Mouse (Mus musculus) liver, embryonic 16.5 days (tissue): ENCODE data around the gene Shoc2. TPM values are rescaled to one million over a fixed set of nuclear protein-coding genes. Genes with fewer than 3 reads are reported as not detected.
A peak's percentile ranks its signal among the peaks of the same experiment; 100 is the strongest.
"Not testable (repeated sequence)": the region's sequence is repeated elsewhere in the genome, so short reads cannot be mapped to it uniquely, and the experiment has no call there.

Source experiments
- ATAC-seq: fragments of 200-750 bp; cut with Nextera tagmentation; 2 replicates; pipeline ENCODE4 v1.8.0; 2017; ENCODE audit warnings: low read depth, mild to moderate bottlenecking, moderate number of reproducible peaks, moderate library complexity
- H3K27ac ChIP-seq: fragments of 300-500 bp; sonication (generic); 2 replicates; pipeline ENCODE4 v1.5.1; 2014; ENCODE audit warnings: mild to moderate bottlenecking, low read length
- H3K27me3 ChIP-seq: fragments of 300-500 bp; sonication (generic); 2 replicates; pipeline ENCODE4 v1.6.1; 2014; ENCODE audit warnings: low read depth, low read length, mixed read lengths; ENCODE audit not compliant: control insufficient read depth, insufficient read depth
- H3K36me3 ChIP-seq: fragments of 300-500 bp; sonication (generic); 2 replicates; pipeline ENCODE4 v1.6.1; 2014; ENCODE audit warnings: mild to moderate bottlenecking; ENCODE audit not compliant: control insufficient read depth, insufficient read depth
- H3K4me1 ChIP-seq: fragments of 300-500 bp; sonication (generic); 2 replicates; pipeline ENCODE4 v1.6.1; 2014; ENCODE audit warnings: low read depth, low read length, mixed read lengths; ENCODE audit not compliant: control insufficient read depth
- H3K4me2 ChIP-seq: fragments of 300-500 bp; sonication (generic); 2 replicates; pipeline ENCODE4 v1.6.1; 2014; ENCODE audit warnings: low read depth, low read length, mixed read lengths
- H3K4me3 ChIP-seq: fragments of 300-500 bp; sonication (generic); 2 replicates; pipeline ENCODE4 v1.5.1; 2014; ENCODE audit warnings: low read depth, mild to moderate bottlenecking, low read length
- H3K9ac ChIP-seq: fragments of 300-500 bp; sonication (generic); 2 replicates; pipeline ENCODE4 v1.6.1; 2014; ENCODE audit warnings: low read depth, low read length
- H3K9me3 ChIP-seq: fragments of 300-500 bp; sonication (generic); replicated peaks from 2 replicates; pipeline ENCODE4 v1.6.1; 2016; ENCODE audit warnings: low read length; ENCODE audit not compliant: control insufficient read depth
- WGBS: fragments of 180-500 bp; shearing (Covaris S2); extraction: QIAGEN DNeasy Blood & Tissue Kit; methylation state at CpG from one replicate; pipeline ENCODE4 v1.1.7; 2014; ENCODE audit not compliant: insufficient replicate concordance; 5-methylcytosine and 5-hydroxymethylcytosine counted together
- polyA plus RNA-seq: library from polyadenylated mRNA; unstranded; fragments of >200 nt; fragmentation: Nextera tagmentation; extraction: Ambion mirVana; gene quantifications from 2 replicates; pipeline ENCODE4 v1.2.1, GENCODE M21; 2015

Shoc2 gene
- polyA plus RNA-seq, 1 experiment from 2014 or later, result 16.6 TPM

- H3K9ac ChIP-seq, result peak overlapping the region; percentile 89
- H3K4me2 ChIP-seq, result peak overlapping the region; percentile 77
- under 1% methylated on average over 43 of the region's 69 CpGs for WGBS
- no peaks in the 10 kb centered on the region for H3K27me3 ChIP-seq
- ATAC-seq, result no peak; the same call in 1 of the 2 replicates
- H3K4me1 ChIP-seq, result peaks cover 26% of the 10 kb centered on the region
- H3K4me3 ChIP-seq, result peak overlapping the region; percentile 76
- no peaks in the 10 kb centered on the region for H3K36me3 ChIP-seq
- peak overlapping the region; percentile 89 for H3K27ac ChIP-seq
- no peaks in the 10 kb centered on the region for H3K9me3 ChIP-seq
These were observed 1.3 kb downstream of the Shoc2 start for GRCm38 (mm10) chr19:53945171-53946042.

- H3K4me3 ChIP-seq, result no peak overlapping the region
- H3K27ac ChIP-seq, result no peak overlapping the region
- ATAC-seq, result peak; percentile 71; the same call in 1 of the 2 replicates
These were observed 13.4 kb downstream of the Shoc2 start for GRCm38 (mm10) chr19:53957513-53957912.

DNA sequence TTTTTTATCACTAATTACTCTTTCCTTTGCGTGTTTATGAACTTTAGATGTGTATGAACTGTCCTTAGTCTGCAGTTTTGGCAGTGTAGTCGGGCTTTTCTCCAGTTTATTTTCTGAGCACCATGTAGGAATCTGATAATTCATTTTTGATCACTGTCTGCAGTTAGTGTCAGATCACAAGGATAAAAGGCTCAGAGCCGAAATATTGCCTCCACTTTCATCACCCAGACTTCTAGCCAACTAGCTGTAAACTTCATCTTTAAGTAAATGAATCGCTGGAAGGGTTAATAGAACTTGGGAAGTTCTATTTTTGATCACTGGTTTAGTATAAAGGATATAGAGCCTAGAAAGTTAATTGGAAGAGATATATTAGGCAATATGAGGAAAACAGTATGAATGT, 18.4 kb downstream of the Shoc2 start:
- H3K27ac ChIP-seq, result no peak overlapping the region
- no peak overlapping the region for H3K9ac ChIP-seq
- peaks cover 6% of the 10 kb centered on the region for H3K4me1 ChIP-seq
- no peaks in the 10 kb centered on the region for H3K27me3 ChIP-seq
- H3K9me3 ChIP-seq, result no peaks in the 10 kb centered on the region
- ATAC-seq, result no peak
- no peak overlapping the region for H3K4me3 ChIP-seq
- peaks cover under 1% of the 10 kb centered on the region; the same call in 1 of the 2 replicates for H3K36me3 ChIP-seq
- 70% methylated on average over 4 of the region's 4 CpGs for WGBS
- no peak overlapping the region for H3K4me2 ChIP-seq

More at GRCm38 (mm10) chr19:53957513-53957912, 13.4 kb downstream of the Shoc2 start:
- Histone ChIP-seq H3K9me3 (no peaks in the 10 kb centered on the region), H3K36me3 (no peaks in the 10 kb centered on the region), H3K9ac (no peak overlapping the region), H3K27me3 (no peaks in the 10 kb centered on the region), H3K4me2 (no peak overlapping the region), H3K4me1 (peaks cover 5% of the 10 kb centered on the region)
- 79% methylated on average over 2 of the region's 2 CpGs for WGBS

DNA sequence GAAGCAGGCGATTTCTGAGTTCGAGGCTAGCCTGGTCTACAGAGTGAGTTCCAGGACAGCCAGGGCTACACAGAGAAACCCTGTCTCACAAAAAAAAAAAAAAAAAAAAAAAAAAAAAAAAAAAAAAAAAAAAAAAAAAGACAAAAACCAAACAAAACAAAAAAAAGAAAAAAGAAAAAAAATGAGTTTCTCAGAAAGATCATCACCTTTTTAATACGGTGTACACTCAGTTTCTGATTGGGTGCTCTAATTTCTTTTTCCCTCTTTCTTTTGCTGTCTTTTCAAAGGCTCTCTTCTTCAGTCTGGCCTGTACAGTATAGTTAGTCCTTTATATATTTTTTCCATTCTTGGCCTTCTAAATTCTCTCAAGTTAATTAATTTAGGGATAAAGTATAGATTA, 20.2 kb downstream of the Shoc2 start:
- not testable (repeated sequence) for H3K4me1 ChIP-seq, H3K4me3 ChIP-seq, ATAC-seq, H3K4me2 ChIP-seq, H3K9ac ChIP-seq, H3K36me3 ChIP-seq, H3K9me3 ChIP-seq, H3K27me3 ChIP-seq, H3K27ac ChIP-seq
- 83% methylated on average over 3 of the region's 3 CpGs for WGBS

DNA sequence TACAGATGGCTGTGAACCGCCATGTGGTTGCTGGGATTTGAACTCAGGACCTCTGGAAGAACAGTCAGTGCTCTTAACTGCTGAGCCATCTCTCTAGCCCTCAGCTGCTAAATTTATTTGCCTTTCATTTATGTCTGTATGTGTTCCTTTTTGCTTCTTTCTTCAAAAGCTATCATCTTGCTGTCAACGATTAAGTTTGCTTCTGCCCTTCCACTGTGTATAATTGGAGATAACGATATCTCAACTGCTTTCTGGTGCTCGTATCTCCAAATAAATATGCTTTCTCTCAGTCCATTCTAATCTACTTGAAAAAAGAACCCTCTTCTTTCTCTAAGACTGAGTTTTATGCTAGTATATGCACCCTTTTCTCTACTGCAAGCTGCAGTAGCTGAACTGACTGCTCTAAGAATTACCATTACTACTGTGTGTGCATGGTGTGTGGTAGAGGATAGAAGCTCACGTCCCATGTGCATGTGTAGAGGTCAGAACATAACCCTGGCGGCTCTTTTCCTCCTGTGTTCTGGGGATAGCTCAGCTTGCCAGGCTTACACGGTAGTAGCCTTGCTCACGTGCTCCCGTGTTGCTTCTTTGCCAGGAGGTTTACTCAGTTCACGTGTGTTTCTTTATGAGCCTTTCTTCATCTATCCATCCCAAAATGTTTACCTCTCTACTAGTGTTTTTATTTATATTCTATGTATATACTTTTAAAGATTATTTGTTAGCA, 21.0 kb downstream of the Shoc2 start:
- H3K9me3 ChIP-seq, result no peaks in the 10 kb centered on the region
- H3K4me3 ChIP-seq, result no peak overlapping the region
- peaks cover 3% of the 10 kb centered on the region; the same call in 1 of the 2 replicates for H3K36me3 ChIP-seq
- peak; percentile 85 for ATAC-seq
- peak overlapping the region; percentile 46; the same call in 1 of the 2 replicates for H3K9ac ChIP-seq
- H3K4me1 ChIP-seq, result peaks cover 5% of the 10 kb centered on the region
- no peaks in the 10 kb centered on the region for H3K27me3 ChIP-seq
- peak overlapping the region; percentile 83 for H3K27ac ChIP-seq
- 31% methylated on average over 10 of the region's 10 CpGs for WGBS
- H3K4me2 ChIP-seq, result peak overlapping the region; percentile 39

DNA sequence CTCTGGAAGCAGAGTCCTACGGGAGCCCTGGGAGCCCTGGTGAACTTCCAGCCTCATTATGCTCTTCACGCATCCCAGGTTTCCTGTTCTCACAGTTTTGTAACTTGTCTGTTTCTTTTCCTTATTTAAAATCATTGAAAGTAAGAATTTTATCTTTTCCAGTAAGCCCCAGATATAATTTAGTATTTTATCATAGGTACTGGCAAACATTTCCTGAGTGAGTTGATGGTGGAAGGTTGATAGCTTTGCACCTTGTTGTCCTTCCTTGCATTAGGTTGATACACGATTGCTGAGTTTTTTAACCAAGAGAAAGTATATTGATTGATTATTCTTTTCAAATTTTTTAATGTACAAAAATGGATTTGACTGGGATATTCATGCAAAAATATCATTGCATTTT, 25.1 kb downstream of the Shoc2 start:
- H3K4me3 ChIP-seq, result no peak overlapping the region
- no peaks in the 10 kb centered on the region for H3K27me3 ChIP-seq
- H3K9me3 ChIP-seq, result no peaks in the 10 kb centered on the region
- no peak overlapping the region for H3K4me2 ChIP-seq
- peaks cover 3% of the 10 kb centered on the region; the same call in 1 of the 2 replicates for H3K36me3 ChIP-seq
- no peak for ATAC-seq
- 64% methylated on average over 3 of the region's 3 CpGs for WGBS
- H3K4me1 ChIP-seq, result peaks cover 12% of the 10 kb centered on the region
- H3K27ac ChIP-seq, result no peak overlapping the region
- no peak overlapping the region for H3K9ac ChIP-seq

DNA sequence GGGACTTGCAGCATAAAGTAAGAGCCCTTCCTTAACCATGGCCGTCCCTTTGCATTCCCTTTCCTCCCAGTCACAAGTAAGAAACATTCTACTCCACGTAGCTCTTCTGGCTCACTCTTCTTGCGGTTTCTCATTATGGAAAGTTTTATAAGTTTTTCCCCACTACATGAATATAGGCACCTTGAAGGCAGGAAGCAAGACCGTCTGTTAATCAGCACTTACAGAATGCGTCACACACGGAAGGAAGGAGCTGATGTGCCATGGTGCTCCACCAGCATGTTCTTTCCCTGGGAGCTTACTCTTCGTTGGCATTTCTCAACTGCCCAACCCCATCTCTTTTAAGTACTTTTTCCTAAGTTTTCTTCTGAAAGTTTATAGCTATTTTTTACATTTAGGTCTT, 27.8 kb downstream of the Shoc2 start:
- ATAC-seq, result 0 out of 2 replicates have a peak, but pooled peaks have one; percentile 47
- H3K9ac ChIP-seq, result no peak overlapping the region
- WGBS, result 29% methylated on average over 7 of the region's 7 CpGs
- no peaks in the 10 kb centered on the region for H3K9me3 ChIP-seq
- peaks cover 7% of the 10 kb centered on the region for H3K4me1 ChIP-seq
- no peaks in the 10 kb centered on the region for H3K27me3 ChIP-seq
- 0 out of 2 replicates have a peak overlapping the region, but pooled peaks have one; percentile 9 for H3K4me2 ChIP-seq
- peaks cover 3% of the 10 kb centered on the region; the same call in 1 of the 2 replicates for H3K36me3 ChIP-seq
- H3K27ac ChIP-seq, result peak overlapping the region; percentile 57; the same call in 1 of the 2 replicates
- no peak overlapping the region for H3K4me3 ChIP-seq

DNA sequence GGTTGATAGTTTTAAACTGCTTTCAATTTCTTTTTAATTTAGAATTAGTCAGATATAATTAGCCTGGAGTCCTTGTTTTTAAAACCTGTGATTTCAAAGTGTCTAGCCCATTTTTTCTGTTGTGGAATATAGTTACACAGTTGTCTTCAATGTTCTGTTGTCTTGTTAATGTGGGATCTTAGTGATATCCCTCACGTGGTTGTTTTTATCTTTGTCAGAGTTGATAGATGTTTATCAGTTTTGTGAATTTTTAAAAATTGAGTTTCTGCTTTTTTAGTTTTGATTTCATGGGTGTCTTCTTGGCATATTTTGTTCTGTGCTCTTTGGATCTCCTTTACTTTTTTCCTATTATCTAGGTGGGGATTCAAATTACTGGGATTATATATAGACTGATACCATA, 29.6 kb downstream of the Shoc2 start:
- no peak overlapping the region for H3K9ac ChIP-seq
- no peak overlapping the region for H3K27ac ChIP-seq
- H3K4me1 ChIP-seq, result peaks cover 7% of the 10 kb centered on the region
- H3K4me3 ChIP-seq, result no peak overlapping the region
- H3K4me2 ChIP-seq, result no peak overlapping the region
- H3K36me3 ChIP-seq, result no peaks in the 10 kb centered on the region
- ATAC-seq, result no peak
- no peaks in the 10 kb centered on the region for H3K9me3 ChIP-seq
- H3K27me3 ChIP-seq, result no peaks in the 10 kb centered on the region
- 34% methylated on average over 1 of the region's 1 CpGs for WGBS
